Mouse (Mus musculus) erythroblast, embryonic 14.5 days (primary cell): ENCODE results near the gene Olfr702.

Experiments used
- GATA1 ChIP-seq: IDR thresholded peaks from 2 replicates; pipeline ENCODE4 v1.6.1; 2012; ENCODE audit warnings: low read length, inconsistent platforms, mixed read lengths
- TAL1 ChIP-seq: IDR thresholded peaks from 3 replicates; pipeline ENCODE4 v1.6.1; 2012; ENCODE audit warnings: low read length, inconsistent platforms, mixed read lengths

DNA sequence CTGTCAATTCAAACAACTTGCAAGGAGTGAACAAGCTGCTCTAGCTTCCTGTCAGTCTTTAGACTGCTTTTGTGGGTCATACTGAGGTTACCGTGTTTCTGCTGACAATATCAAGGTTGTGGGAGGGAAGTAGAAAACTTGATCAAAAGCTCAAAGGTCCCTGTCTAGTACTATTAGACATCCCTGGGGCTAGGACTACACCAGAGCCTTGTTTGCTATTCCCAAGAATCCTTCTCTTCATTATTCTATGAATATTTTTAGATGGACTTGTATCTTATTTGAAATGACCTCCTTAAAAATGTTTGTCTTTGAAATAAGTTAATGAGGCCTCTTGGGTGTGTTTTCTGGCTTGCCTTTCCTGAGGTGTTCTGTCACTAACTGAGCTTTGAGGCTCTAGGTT is 40.6 kb downstream of the Olfr702 start, which contains the start of gene Olfr699:
- TF ChIP-seq GATA1 (no peak), TAL1 (no peak)
